Mouse (Mus musculus) gonadal fat pad, adult 2 months (tissue): ENCODE measurements around the gene Neu1. TPM values are rescaled to one million over a fixed set of nuclear protein-coding genes. Genes with fewer than 3 reads are reported as not detected.
"Not testable (repeated sequence)": the region's sequence is repeated elsewhere in the genome, so short reads cannot be mapped to it uniquely, and the experiment has no call there.

Experiments used
- DNase-seq: peaks from one replicate; pipeline ENCODE4 v3.0.0-alpha.2; 2012; ENCODE audit warnings: low read depth
- polyA plus RNA-seq: library from polyadenylated mRNA; depleted of rRNA; stranded (reverse); fragments of >200 nt; gene quantifications from 2 replicates; pipeline ENCODE4 v1.2.3, GENCODE M21; 2012; rRNA removed

Gene Neu1
- polyA plus RNA-seq, 1 experiment: 155 TPM

- no peak for DNase-seq
Observed at GRCm38 (mm10) chr17:34965627-34966026, 34.6 kb downstream of the Neu1 start.

- DNase-seq: not testable (repeated sequence)
Observed at GRCm38 (mm10) chr17:34969822-34970221, 38.8 kb downstream of the Neu1 start, which contains the start of gene Gm20481. TSS of gene Gm20481 (plus strand) at chr17:34969912.

- not testable (repeated sequence) for DNase-seq
Observed at GRCm38 (mm10) chr17:34970850-34971249, 39.8 kb downstream of the Neu1 start.

DNA sequence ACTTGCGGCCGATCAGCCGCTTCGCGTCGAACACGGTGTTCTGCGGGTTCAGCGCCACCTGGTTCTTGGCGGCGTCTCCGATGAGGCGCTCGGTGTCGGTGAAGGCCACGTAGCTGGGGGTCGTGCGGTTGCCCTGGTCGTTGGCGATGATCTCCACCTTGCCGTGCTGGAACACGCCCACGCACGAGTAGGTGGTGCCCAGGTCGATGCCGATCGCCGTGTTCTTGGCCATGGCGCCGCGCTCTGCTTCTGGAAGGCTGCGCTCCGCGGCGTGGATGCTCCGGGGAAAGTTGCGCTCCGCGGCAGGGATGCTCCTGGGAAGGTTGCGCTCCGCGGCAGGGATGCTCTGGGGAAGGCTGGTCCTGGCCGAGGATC is 40.6 kb downstream of the Neu1 start:
- DNase-seq: not testable (repeated sequence)

DNA sequence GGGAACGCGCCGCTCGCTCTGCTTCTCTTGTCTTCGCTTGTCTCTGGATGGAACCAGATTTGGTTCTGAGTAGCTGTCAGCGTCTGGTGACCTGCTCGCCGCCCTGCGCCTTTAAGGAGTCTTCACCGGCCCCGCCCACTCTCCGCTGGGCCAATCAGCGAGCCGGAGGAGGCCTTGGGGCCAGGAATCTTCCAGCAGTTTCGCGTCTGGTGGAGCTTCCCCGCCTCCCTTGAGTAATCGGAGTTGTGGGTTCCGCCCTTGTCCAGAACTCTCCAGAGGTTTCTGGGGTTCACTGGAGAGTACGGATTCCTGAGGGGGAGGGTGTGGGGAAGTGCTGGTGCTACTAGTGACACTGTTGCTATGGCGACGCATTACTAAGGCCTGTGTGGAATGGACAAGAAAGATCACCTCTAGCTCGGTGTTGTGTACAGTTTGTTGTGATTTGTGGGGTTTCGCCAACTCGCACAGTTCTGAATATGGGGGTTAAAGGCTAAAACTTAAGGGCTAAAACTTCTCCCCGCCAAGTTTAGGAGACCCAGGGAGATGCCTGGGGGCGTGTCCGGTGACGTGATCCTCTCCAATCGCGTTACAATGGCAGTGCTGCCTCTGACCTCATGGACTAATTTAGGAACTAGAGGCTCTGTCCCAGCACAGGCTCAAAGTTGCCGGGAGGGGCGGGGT is 41.2 kb downstream of the Neu1 start, which contains the start of the genes Hspa1a and Hspa1l:
Hspa1a (minus strand) TSS at position 88 of the 681 bp plus-strand sequence.
Hspa1l (plus strand) TSS at position 635 of the 681 bp plus-strand sequence.
- not testable (repeated sequence) for DNase-seq

GRCm38 (mm10) chr17:34975581-34976492 is 44.8 kb downstream of the Neu1 start:
- DNase-seq: no peak

DNA sequence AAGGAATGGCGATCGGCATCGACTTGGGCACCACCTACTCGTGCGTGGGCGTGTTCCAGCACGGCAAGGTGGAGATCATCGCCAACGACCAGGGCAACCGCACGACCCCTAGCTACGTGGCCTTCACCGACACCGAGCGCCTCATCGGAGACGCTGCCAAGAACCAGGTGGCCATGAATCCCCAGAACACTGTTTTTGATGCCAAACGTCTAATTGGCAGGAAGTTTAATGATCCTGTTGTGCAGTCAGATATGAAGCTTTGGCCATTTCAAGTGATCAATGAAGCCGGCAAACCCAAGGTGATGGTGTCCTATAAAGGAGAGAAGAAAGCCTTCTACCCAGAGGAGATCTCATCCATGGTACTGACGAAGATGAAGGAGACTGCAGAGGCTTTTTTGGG is 45.9 kb downstream of the Neu1 start:
- no peak for DNase-seq

GRCm38 (mm10) chr17:34978239-34978638 is 47.2 kb downstream of the Neu1 start:
- no peak for DNase-seq

- DNase-seq: no peak
Observed at GRCm38 (mm10) chr17:34979631-34980030, 48.6 kb downstream of the Neu1 start.

- DNase-seq: no peak
Observed at GRCm38 (mm10) chr17:34980655-34981054, 49.6 kb downstream of the Neu1 start.

DNA sequence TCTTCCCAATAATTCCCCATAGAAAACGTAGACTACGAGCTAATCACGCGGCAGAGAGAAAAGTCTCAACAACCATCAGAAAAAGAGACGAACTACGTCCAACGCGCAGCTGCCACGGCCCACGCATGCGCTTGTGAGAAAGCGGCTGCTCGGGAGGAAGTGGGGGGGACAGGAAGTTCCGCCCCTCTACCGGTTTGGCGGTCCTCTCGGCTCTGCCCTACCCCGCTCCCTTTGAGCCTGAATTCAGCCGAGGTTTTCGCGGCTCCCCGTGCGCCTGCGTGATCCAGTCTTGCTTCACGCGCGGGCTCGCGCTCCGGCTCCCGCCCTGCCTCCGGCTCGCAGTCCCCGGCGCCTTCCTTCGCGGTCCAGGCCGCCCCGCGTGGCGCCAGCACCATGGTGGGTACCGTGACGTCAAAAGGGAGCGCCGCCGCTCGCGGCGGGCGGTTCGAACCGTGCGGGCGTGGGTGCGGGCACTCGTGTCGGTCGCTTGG is 50.7 kb downstream of the Neu1 start, which contains the start of gene Lsm2:
Lsm2 (plus strand) TSS at position 173 of the 491 bp plus-strand sequence.
- DNase-seq: no peak

GRCm38 (mm10) chr17:34982328-34982727 is 51.3 kb downstream of the Neu1 start:
- DNase-seq: no peak

DNA sequence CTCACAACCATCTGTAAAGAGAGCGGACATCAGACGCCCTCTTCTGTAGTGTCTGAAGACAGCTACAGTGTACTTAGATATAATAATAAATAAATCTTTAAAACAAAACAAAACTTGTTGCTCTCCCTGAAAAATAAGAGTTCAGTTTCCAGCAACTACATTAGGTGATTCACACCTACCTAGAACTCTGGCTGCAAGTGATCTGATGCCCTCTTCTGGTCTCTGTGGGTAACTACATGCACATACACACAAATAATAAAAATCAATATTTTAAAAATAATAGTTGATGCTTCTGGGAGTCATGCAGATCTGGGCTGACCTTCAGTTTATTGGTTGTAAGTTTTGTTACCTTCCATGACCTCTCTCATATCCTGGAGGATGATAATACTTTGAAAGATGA is 53.2 kb downstream of the Neu1 start:
- no peak for DNase-seq

Other genes with a start within 250 kb of the Neu1 start
- gene C4b, start 187.4 kb upstream of the Neu1 start, polyA plus RNA-seq: 138 and 171 TPM in 2 replicates
- gene Cyp21a1, start 126.7 kb upstream of the Neu1 start, polyA plus RNA-seq: 0.28 and 0.29 TPM in 2 replicates
- gene Stk19, start 94.3 kb upstream of the Neu1 start, polyA plus RNA-seq: 37.7 and 59.7 TPM in 2 replicates
- gene Dxo, start 94.2 kb upstream of the Neu1 start, polyA plus RNA-seq: 62.6 and 64.9 TPM in 2 replicates
- 91.1 and 93.8 TPM in 2 replicates for gene Skiv2l, start 81.0 kb upstream of the Neu1 start, polyA plus RNA-seq
- gene Nelfe, start 80.9 kb upstream of the Neu1 start, polyA plus RNA-seq: 53.8 and 77.2 TPM in 2 replicates
- 70.2 and 140 TPM in 2 replicates for gene Cfb, start 68.7 kb upstream of the Neu1 start, polyA plus RNA-seq
- gene Zbtb12, start 51.8 kb upstream of the Neu1 start, polyA plus RNA-seq: 14.5 and 14.8 TPM in 2 replicates
- gene Gm20547, start 49.2 kb upstream of the Neu1 start, polyA plus RNA-seq: not detected in 2 replicates
- gene C2, start 33.0 kb upstream of the Neu1 start, polyA plus RNA-seq: 54.9 and 69.0 TPM in 2 replicates
- 230 TPM in 2 replicates for gene Ehmt2, start 32.8 kb upstream of the Neu1 start, polyA plus RNA-seq
- gene Slc44a4, start 16.8 kb upstream of the Neu1 start, polyA plus RNA-seq: 48.4 and 50.0 TPM in 2 replicates
- 58.3 and 104 TPM in 2 replicates for gene Hspa1b, start 28.0 kb downstream of the Neu1 start, polyA plus RNA-seq
- 0.24 TPM in 1 of 2 replicates, not detected in the other for gene Gm20481, start 38.7 kb downstream of the Neu1 start, polyA plus RNA-seq
- gene Hspa1a, start 40.9 kb downstream of the Neu1 start, polyA plus RNA-seq: 37.0 and 50.4 TPM in 2 replicates
- 2.4 and 4.4 TPM in 2 replicates for gene Hspa1l, start 41.5 kb downstream of the Neu1 start, polyA plus RNA-seq
- gene Lsm2, start 50.6 kb downstream of the Neu1 start, polyA plus RNA-seq: 36.8 and 54.6 TPM in 2 replicates
- 127 and 175 TPM in 2 replicates for gene Vars, start 69.7 kb downstream of the Neu1 start, polyA plus RNA-seq
- gene Vwa7, start 85.3 kb downstream of the Neu1 start, polyA plus RNA-seq: 1.2 and 1.3 TPM in 2 replicates
- gene Sapcd1, start 96.8 kb downstream of the Neu1 start, polyA plus RNA-seq: 3.0 and 3.4 TPM in 2 replicates
- 4.7 and 5.2 TPM in 2 replicates for gene Msh5, start 115.5 kb downstream of the Neu1 start, polyA plus RNA-seq
- gene Clic1, start 118.7 kb downstream of the Neu1 start, polyA plus RNA-seq: 129 and 133 TPM in 2 replicates
- 54.7 and 62.7 TPM in 2 replicates for gene Ddah2, start 127.8 kb downstream of the Neu1 start, polyA plus RNA-seq
- 0.61 and 0.66 TPM in 2 replicates for gene Ly6g6c, start 134.1 kb downstream of the Neu1 start, polyA plus RNA-seq
- 1.5 and 3.3 TPM in 2 replicates for gene Mpig6b, start 134.9 kb downstream of the Neu1 start, polyA plus RNA-seq
- 19.1 and 23.4 TPM in 2 replicates for gene Ly6g6e, start 145.6 kb downstream of the Neu1 start, polyA plus RNA-seq
- gene Ly6g6d, start 146.8 kb downstream of the Neu1 start, polyA plus RNA-seq: 15.7 and 17.2 TPM in 2 replicates
- 0.09 TPM in 1 of 2 replicates, not detected in the other for gene Ly6g6f, start 154.4 kb downstream of the Neu1 start, polyA plus RNA-seq
- gene Abhd16a, start 158.0 kb downstream of the Neu1 start, polyA plus RNA-seq: 211 and 233 TPM in 2 replicates
- 2,220 and 3,034 TPM in 2 replicates for gene Ly6g5c, start 177.0 kb downstream of the Neu1 start, polyA plus RNA-seq
- gene Ly6g5b, start 184.2 kb downstream of the Neu1 start, polyA plus RNA-seq: 1,986 and 2,407 TPM in 2 replicates
- gene Gpank1, start 190.2 kb downstream of the Neu1 start, polyA plus RNA-seq: 9.4 and 10.1 TPM in 2 replicates
- gene Csnk2b, start 190.8 kb downstream of the Neu1 start, polyA plus RNA-seq: 397 and 504 TPM in 2 replicates
- gene D17H6S53E, start 195.1 kb downstream of the Neu1 start, polyA plus RNA-seq: 6.4 and 7.7 TPM in 2 replicates
- 0.11 and 0.49 TPM in 2 replicates for gene Apom, start 200.8 kb downstream of the Neu1 start, polyA plus RNA-seq
- 170 and 187 TPM in 2 replicates for gene Bag6, start 203.9 kb downstream of the Neu1 start, polyA plus RNA-seq
- 218 and 257 TPM in 2 replicates for gene Prrc2a, start 233.6 kb downstream of the Neu1 start, polyA plus RNA-seq
- 2.5 and 3.4 TPM in 2 replicates for gene Aif1, start 244.8 kb downstream of the Neu1 start, polyA plus RNA-seq